Mouse (Mus musculus) liver, postnatal 0 days (tissue): ENCODE measurements around the gene Lig1. TPM values are rescaled to one million over a fixed set of nuclear protein-coding genes. Genes with fewer than 3 reads are reported as not detected.
A peak's percentile ranks its signal among the peaks of the same experiment; 100 is the strongest.
"Not testable (repeated sequence)": the region's sequence is repeated elsewhere in the genome, so short reads cannot be mapped to it uniquely, and the experiment has no call there.

ENCODE experiments used
- ATAC-seq: fragments of 200-750 bp; cut with Nextera tagmentation; 2 replicates; pipeline ENCODE4 v1.8.0; 2017; ENCODE audit warnings: mild to moderate bottlenecking, moderate library complexity
- DNase-seq: peaks from one replicate; pipeline ENCODE4 v3.0.0-alpha.2; 2016
- H3K27ac ChIP-seq: fragments of 300-500 bp; sonication (generic); 2 replicates; pipeline ENCODE4 v1.5.1; 2014; ENCODE audit warnings: antibody characterized with exemption, moderate library complexity, mild to moderate bottlenecking, low read depth
- H3K27me3 ChIP-seq: fragments of 300-500 bp; sonication (generic); 2 replicates; pipeline ENCODE4 v1.6.1; 2014; ENCODE audit warnings: low read length, control low read depth, mixed read lengths; ENCODE audit not compliant: insufficient read depth
- H3K36me3 ChIP-seq: fragments of 300-500 bp; sonication (generic); replicated peaks from 2 replicates; pipeline ENCODE4 v1.6.1; 2014; ENCODE audit warnings: mild to moderate bottlenecking, control low read depth, low read length, moderate library complexity, mixed read lengths; ENCODE audit not compliant: insufficient read depth
- H3K4me1 ChIP-seq: fragments of 300-500 bp; sonication (generic); 2 replicates; pipeline ENCODE4 v1.6.1; 2014; ENCODE audit warnings: antibody characterized with exemption, mild to moderate bottlenecking, control low read depth; ENCODE audit not compliant: insufficient read depth
- H3K4me2 ChIP-seq: fragments of 300-500 bp; sonication (generic); 2 replicates; pipeline ENCODE4 v1.6.1; 2014; ENCODE audit warnings: low read depth, mild to moderate bottlenecking, low read length, moderate library complexity, mixed read lengths
- H3K4me3 ChIP-seq: fragments of 300-500 bp; sonication (generic); 2 replicates; pipeline ENCODE4 v1.5.1; 2014; ENCODE audit warnings: low read depth, low read length
- H3K9ac ChIP-seq: fragments of 300-500 bp; sonication (generic); replicated peaks from 2 replicates; pipeline ENCODE4 v1.6.1; 2014; ENCODE audit warnings: mild to moderate bottlenecking, moderate library complexity
- H3K9me3 ChIP-seq: fragments of 300-500 bp; sonication (generic); 2 replicates; pipeline ENCODE4 v1.6.1; 2016; ENCODE audit warnings: mild to moderate bottlenecking, control low read depth, low read length, mixed read lengths
- CTCF ChIP-seq: sonication (generic); IDR thresholded peaks from 2 replicates; pipeline ENCODE4 v1.5.1; 2016; ENCODE audit warnings: antibody characterized with exemption, low read depth
- EP300 ChIP-seq: IDR thresholded peaks from 2 replicates; pipeline ENCODE4 v1.6.1; 2016; ENCODE audit warnings: antibody characterized with exemption, low read depth, mild to moderate bottlenecking
- WGBS: fragments of 180-500 bp; shearing (Covaris S2); extraction: QIAGEN DNeasy Blood & Tissue Kit; methylation state at CpG from one replicate; pipeline ENCODE4 v1.1.7; 2014; ENCODE audit not compliant: insufficient replicate concordance; 5-methylcytosine and 5-hydroxymethylcytosine counted together
- polyA plus RNA-seq: library from polyadenylated mRNA; unstranded; fragments of >200 nt; fragmentation: Nextera tagmentation; extraction: Ambion mirVana; gene quantifications from 2 replicates; pipeline ENCODE4 v1.2.1, GENCODE M21; 2015

Gene Lig1
- polyA plus RNA-seq, 1 experiment from 2014 or later: 60.5 TPM

DNA sequence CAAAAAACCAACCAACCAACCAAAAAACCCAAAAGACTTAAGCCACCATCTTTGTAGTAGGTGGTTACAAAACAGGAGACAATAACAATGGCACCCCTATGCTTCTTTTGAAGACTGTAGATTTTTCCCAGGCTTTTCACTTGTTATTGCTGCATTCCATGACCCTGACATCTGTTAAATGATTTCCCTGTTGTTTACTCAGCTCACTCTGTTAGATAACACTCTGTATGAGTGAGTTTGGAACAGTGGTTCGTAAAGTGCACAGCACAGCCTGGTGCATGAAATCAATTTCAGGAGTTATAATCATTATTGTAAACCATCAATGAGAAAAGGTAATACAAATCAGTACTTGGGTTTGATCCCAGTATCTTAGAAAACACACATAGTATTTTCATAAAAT, 5.4 kb upstream of the Lig1 start:
- Histone ChIP-seq H3K4me2 (no peak overlapping the region), H3K27ac (no peak overlapping the region), H3K27me3 (no peaks in the 10 kb centered on the region), H3K4me1 (no peaks in the 10 kb centered on the region), H3K4me3 (no peak overlapping the region), H3K9ac (no peak overlapping the region), H3K9me3 (no peaks in the 10 kb centered on the region), H3K36me3 (0 out of 2 replicates have a peak, but pooled peaks cover 7% of the 10 kb centered on the region)
- TF ChIP-seq EP300 (no peak), CTCF (no peak)
- ATAC-seq (peak; percentile 74), DNase-seq (no peak)
- 52% methylated on average over 1 of the region's 1 CpGs for WGBS

- ATAC-seq: no peak
Observed at GRCm38 (mm10) chr7:13277833-13278232, 750 bp downstream of the Lig1 start.

GRCm38 (mm10) chr7:13278308-13278891, 1.3 kb downstream of the Lig1 start, which contains the start of gene Zswim9:
Gene Zswim9 (minus strand): TSS chr7:13278721.
- DNase-seq (peak; percentile 95), ATAC-seq (peak; percentile 99)
- Histone ChIP-seq H3K27ac (peak within 1 kb of the TSS; percentile 85), H3K4me2 (peak within 1 kb of the TSS; percentile 96), H3K27me3 (no peaks in the 10 kb centered on the region), H3K9ac (peak within 1 kb of the TSS; percentile 66), H3K4me3 (peak within 1 kb of the TSS; percentile 74), H3K9me3 (no peaks in the 10 kb centered on the region), H3K36me3 (peaks cover 26% of the 10 kb centered on the region; the same call in 1 of the 2 replicates), H3K4me1 (peaks cover 6% of the 10 kb centered on the region)
- 1% methylated on average over 39 of the region's 39 CpGs for WGBS
- peak; percentile 25 for TF ChIP-seq CTCF
- TF ChIP-seq EP300: no peak

More at GRCm38 (mm10) chr7:13277833-13278232, 750 bp downstream of the Lig1 start:
- peak overlapping the region; percentile 66 for H3K9ac ChIP-seq
- H3K4me3 ChIP-seq: peak overlapping the region; percentile 74
- TF ChIP-seq EP300: no peak
- H3K9me3 ChIP-seq: no peaks in the 10 kb centered on the region
- H3K27me3 ChIP-seq: no peaks in the 10 kb centered on the region
- peaks cover 24% of the 10 kb centered on the region; the same call in 1 of the 2 replicates for H3K36me3 ChIP-seq
- H3K27ac ChIP-seq: peak overlapping the region; percentile 85; the same call in 1 of the 2 replicates
- WGBS: 13% methylated on average over 2 of the region's 2 CpGs
- peak; percentile 25 for DNase-seq
- peak overlapping the region; percentile 96 for H3K4me2 ChIP-seq
- peaks cover 6% of the 10 kb centered on the region for H3K4me1 ChIP-seq

GRCm38 (mm10) chr7:13278957-13279356, 1.9 kb downstream of the Lig1 start:
- peaks cover 30% of the 10 kb centered on the region; the same call in 1 of the 2 replicates for H3K36me3 ChIP-seq
- peak overlapping the region; percentile 74 for H3K4me3 ChIP-seq
- H3K9me3 ChIP-seq, DNase-seq, H3K27ac ChIP-seq, H3K27me3 ChIP-seq, H3K4me1 ChIP-seq: not testable (repeated sequence)
- H3K4me2 ChIP-seq: peak overlapping the region; percentile 96
- whole genome bisulfite sequencing: 0% methylated on average over 9 of the region's 29 CpGs
- H3K9ac ChIP-seq: peak overlapping the region; percentile 66
- peak; percentile 68 for ATAC-seq

DNA sequence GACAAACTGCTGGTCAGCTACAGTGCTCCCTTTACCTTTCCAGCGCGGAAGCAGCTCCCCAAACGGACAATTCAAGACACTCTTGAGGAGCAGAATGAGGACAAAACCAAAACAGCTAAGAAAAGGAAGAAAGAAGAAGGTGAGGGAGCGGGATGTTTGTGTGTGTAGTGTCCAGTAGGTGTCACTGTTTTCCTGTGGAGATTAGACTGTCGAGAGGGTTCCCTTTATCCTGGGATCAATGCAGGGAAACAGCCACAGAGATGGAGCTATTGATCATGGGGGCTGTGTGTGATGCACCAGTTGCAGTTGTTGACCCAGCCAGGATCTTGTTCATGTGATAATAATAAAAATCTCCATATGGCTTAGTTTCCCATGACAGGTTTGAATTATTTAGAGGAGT, 11.5 kb downstream of the Lig1 start:
- H3K9ac ChIP-seq: no peak overlapping the region
- DNase-seq (peak; percentile 23), ATAC-seq (peak; percentile 67)
- no peak overlapping the region for H3K4me3 ChIP-seq
- TF ChIP-seq CTCF: peak; percentile 83
- no peak for TF ChIP-seq EP300
- H3K27me3 ChIP-seq: no peaks in the 10 kb centered on the region
- H3K4me1 ChIP-seq: peaks cover 4% of the 10 kb centered on the region; the same call in 1 of the 2 replicates
- WGBS: 56% methylated on average over 5 of the region's 5 CpGs
- no peak overlapping the region for H3K27ac ChIP-seq
- H3K36me3 ChIP-seq: peaks cover 74% of the 10 kb centered on the region
- H3K4me2 ChIP-seq: no peak overlapping the region
- H3K9me3 ChIP-seq: no peaks in the 10 kb centered on the region

GRCm38 (mm10) chr7:13290041-13290675, 13.1 kb downstream of the Lig1 start:
- H3K9ac ChIP-seq: no peak overlapping the region
- H3K4me3 ChIP-seq: no peak overlapping the region
- TF ChIP-seq CTCF (no peak), EP300 (no peak)
- peaks cover 4% of the 10 kb centered on the region; the same call in 1 of the 2 replicates for H3K4me1 ChIP-seq
- H3K27me3 ChIP-seq: no peaks in the 10 kb centered on the region
- peaks cover 76% of the 10 kb centered on the region for H3K36me3 ChIP-seq
- ATAC-seq (peak; percentile 55; the same call in 1 of the 2 replicates), DNase-seq (no peak)
- WGBS: 84% methylated on average over 1 of the region's 1 CpGs
- H3K27ac ChIP-seq: 0 out of 2 replicates have a peak overlapping the region, but pooled peaks have one; percentile 39
- no peaks in the 10 kb centered on the region for H3K9me3 ChIP-seq
- H3K4me2 ChIP-seq: no peak overlapping the region
